Mouse (Mus musculus) neural tube, postnatal 0 days (tissue): ENCODE results near the gene Pml. TPM values are rescaled to one million over a fixed set of nuclear protein-coding genes. Genes with fewer than 3 reads are reported as not detected.

Source experiments
- microRNA-seq: library from miRNA; unstranded; fragments of <30 nt; microRNA quantifications from one replicate; pipeline ENCODE4, GENCODE M21; 2016
- polyA plus RNA-seq: library from polyadenylated mRNA; unstranded; fragments of >200 nt; fragmentation: Nextera tagmentation; extraction: Ambion mirVana; gene quantifications from 2 replicates; pipeline ENCODE4 v1.2.1, GENCODE M21; 2015

Pml gene
- 3.2 TPM in 2 replicates for polyA plus RNA-seq

DNA sequence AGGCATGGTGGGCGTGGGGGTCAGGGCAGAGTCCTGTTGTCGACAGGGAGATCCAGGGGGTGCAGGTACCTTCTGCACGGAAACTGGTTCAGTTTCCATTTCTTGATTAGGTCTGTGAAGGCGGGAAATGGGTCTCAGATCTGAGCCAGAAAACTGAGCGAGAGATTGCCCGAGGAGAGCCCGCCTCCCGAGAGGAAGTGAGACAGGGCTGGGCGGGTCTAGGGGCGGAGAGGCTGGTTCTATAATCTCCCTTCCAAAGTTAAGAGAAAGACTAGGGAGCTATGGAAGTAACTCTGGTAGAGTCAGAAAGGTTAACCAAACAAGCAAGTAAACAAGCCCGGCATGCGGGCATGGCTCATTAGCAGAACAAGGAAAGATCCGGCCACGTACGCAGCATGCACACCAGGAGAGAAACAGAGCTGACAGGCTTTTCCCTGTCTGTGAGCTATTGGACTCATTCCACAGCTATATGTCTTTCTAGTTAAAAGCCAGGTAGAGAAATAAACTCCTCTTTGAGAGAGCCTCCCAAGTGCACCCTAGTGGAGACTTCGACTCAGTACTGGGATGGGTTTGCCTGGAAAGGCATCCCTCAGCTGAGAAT lies at the start of gene Pml:
Gene Pml, minus strand, starts transcription at position 195 of the 601 bp plus-strand sequence.

DNA sequence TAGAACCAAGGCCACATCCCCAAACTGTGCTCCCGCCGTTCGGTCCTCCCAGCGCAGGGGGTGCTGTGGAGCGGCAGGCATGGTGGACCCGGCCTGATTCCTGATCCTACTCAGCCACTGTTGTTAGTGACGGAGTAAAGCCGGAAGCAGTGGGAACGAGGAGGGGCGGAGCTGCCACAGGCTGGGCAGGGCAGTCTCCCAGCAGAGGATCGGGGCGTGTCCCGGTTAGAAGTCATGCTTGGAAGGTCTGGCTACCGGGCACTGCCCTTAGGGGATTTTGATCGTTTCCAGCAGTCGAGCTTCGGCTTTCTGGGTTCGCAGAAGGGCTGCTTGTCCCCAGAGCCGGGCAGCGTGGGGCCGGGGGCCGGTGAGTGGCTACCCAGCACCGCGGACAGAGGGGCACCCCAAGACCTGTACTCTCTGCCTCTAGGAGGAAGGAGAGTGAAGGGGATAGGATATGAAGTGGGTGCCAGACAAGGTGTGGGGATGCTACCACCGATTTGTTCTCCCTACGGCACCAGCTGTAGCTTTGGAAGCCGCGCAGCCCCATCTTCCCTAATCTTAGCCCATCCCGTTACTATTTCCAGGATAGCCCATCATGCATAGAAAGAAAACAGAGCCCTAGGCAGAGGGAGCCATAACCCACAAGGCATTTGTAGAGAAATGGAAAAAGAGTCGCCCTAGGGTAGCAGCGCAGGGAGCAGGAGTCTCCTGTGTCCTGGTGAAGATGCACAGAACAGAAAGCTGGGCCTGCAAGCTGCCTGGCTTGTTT lies 3.6 kb upstream of the Pml start, which contains the start of gene Stoml1:
Gene Stoml1, plus strand, starts transcription at position 132 of the 772 bp plus-strand sequence.

DNA sequence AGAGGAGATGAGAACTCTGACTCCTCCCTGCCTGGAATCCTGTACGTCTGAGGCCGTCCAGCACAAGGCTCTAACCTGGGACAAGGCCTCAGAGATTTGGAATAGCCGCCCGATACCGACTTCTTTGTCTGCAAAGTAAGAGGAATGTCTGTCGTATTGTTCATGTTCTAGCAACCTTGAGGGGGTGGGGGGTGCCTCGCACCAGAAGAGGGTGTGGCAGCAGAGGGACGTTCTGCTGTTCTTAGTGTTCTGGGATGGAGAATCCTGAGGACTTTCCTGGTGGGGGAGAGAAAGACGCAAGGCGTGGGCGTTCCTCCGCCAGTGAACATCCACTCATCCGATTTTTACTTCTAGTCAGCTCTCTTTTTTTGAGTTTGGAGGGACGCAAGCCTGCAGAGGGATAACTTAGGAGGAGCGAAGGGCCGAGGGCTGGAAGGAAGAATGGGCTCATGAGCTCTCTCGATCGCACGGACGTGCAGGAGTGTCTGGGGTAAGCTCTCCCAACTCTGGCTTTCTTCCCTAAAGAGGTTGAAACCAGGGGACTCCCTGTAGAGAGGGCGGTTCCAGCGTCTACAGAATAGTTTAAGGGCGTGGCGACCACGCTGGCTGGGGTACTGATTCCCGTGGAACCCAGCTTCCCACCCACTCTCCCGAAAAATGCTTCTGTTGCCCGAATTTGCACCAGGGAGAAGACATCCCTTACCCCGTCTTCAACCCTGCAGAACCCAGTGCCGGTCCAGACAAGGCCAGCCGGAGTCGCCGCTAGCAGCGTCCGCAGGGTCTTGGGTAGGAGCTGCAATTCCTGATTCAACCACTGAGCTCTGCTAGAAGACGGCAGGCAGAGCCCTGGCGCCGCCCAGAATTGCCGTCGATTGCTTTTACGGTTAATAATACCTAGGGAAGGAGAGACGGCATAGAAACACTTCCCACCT lies 45.8 kb downstream of the Pml start, which contains the start of the genes Islr and Islr2:
Gene Islr, minus strand, starts transcription at position 791 of the 932 bp plus-strand sequence.
Gene Islr2, minus strand, starts transcription at position 804 of the 932 bp plus-strand sequence.

Small RNA genes lying within 50 kb of the gene (microRNA-seq; reads per million reads assigned to microRNA genes)
- gene Mir6385, result not detected

Other genes with a start within 250 kb of the Pml start
- 0.77 and 1.5 TPM in 2 replicates for gene Cyp11a1, start 243.4 kb downstream of the Pml start, polyA plus RNA-seq
- gene Stra6, start 186.0 kb downstream of the Pml start, polyA plus RNA-seq, result 12.9 and 13.6 TPM in 2 replicates
- gene Ccdc33, start 131.0 kb downstream of the Pml start, polyA plus RNA-seq, result 0.80 and 1.3 TPM in 2 replicates
- 40.3 and 44.0 TPM in 2 replicates for gene Islr, start 45.5 kb downstream of the Pml start, polyA plus RNA-seq
- 3.9 and 4.0 TPM in 2 replicates for gene Islr2, start 45.5 kb downstream of the Pml start, polyA plus RNA-seq
- 128 and 132 TPM in 2 replicates for gene Stoml1, start 3.4 kb upstream of the Pml start, polyA plus RNA-seq
- 9.5 and 11.1 TPM in 2 replicates for gene Loxl1, start 63.4 kb upstream of the Pml start, polyA plus RNA-seq
- not detected in 2 replicates for gene Tbc1d21, start 120.7 kb upstream of the Pml start, polyA plus RNA-seq
- 10.6 and 12.5 TPM in 2 replicates for gene Insyn1, start 238.8 kb upstream of the Pml start, polyA plus RNA-seq